Mouse (Mus musculus) Patski (cell line): ENCODE measurements around the gene Carm1. TPM values are rescaled to one million over a fixed set of nuclear protein-coding genes. Genes with fewer than 3 reads are reported as not detected.
A peak's percentile ranks its signal among the peaks of the same experiment; 100 is the strongest.

Experiments
- ATAC-seq: fragments of 100-300 bp; one replicate; pipeline ENCODE4 v1.8.0; 2021
- CTCF ChIA-PET: fragments of 350-600 bp; sonication (Branson Sonifier 250); formaldehyde crosslinking; loops from one replicate; lab custom pipeline; 2022; ENCODE audit warnings: inconsistent platforms; lab: Charles Lee
- POLR2A ChIA-PET: fragments of 350-600 bp; sonication (Branson Sonifier 250); formaldehyde crosslinking; loops from one replicate; lab custom pipeline; 2022; ENCODE audit warnings: antibody characterized with exemption, inconsistent platforms; lab: Charles Lee
- DNase-seq: peaks from one replicate; pipeline ENCODE4 v3.0.0-alpha.2; 2011; ENCODE audit warnings: low read depth, low spot score
- H3K27me3 ChIP-seq: fragments of 371-371 bp; one replicate; pipeline ENCODE4 v1.5.1; 2021
- CTCF ChIP-seq: fragments of 100-300 bp; IDR thresholded peaks from one replicate; pipeline ENCODE4 v1.5.1; 2021
- in situ Hi-C: fragments of 300-500 bp; cut with MboI; formaldehyde crosslinking; loops from 3 replicates; pipeline ENCODE4 v1.11.1; 2018; ENCODE audit warnings: low pct_unique_long_range_greater_than_20kb, mixed read lengths
- polyA plus RNA-seq: library from polyadenylated mRNA; unstranded; gene quantifications from one replicate; pipeline ENCODE4 v1.2.3, GENCODE M21; 2021

Gene Carm1
- polyA plus RNA-seq, 1 experiment from 2014 or later = 61.7 TPM

- in situ Hi-C loops = no loop called here
- no peaks in the 10 kb centered on the region for H3K27me3 ChIP-seq
- ChIA-PET POLR2A (interaction anchor here (1.5 kb wide), 1 partner anchor 10 kb away, joined by 5 read pairs; no protein-coding TSS in a partner anchor), CTCF (interaction anchor here (0.7 to 1.1 kb wide), 3 partner anchors 8 to 44 kb away, joined by 3 read pairs; no protein-coding TSS in a partner anchor)
- no peak for ATAC-seq
- peak; percentile 67 for TF ChIP-seq CTCF
- no peak for DNase-seq
These were observed 79.9 kb downstream of the Carm1 start for GRCm38 (mm10) chr9:21626571-21626970.

- DNase-seq (no peak), ATAC-seq (no peak)
- in situ Hi-C loops = no loop called here
- no peaks in the 10 kb centered on the region for H3K27me3 ChIP-seq
- CTCF ChIA-PET = interaction anchor here (1.0 to 2.3 kb wide), 4 partner anchors 9 to 54 kb away, joined by 3 to 9 read pairs (median 3); no protein-coding TSS in a partner anchor
- POLR2A ChIA-PET = interaction anchor here (0.7 to 1.5 kb wide), 2 partner anchors 9 to 201 kb away, joined by 5 to 6 read pairs; no protein-coding TSS in a partner anchor
- TF ChIP-seq CTCF = no peak
These were observed 80.6 kb downstream of the Carm1 start for GRCm38 (mm10) chr9:21627145-21627795.

DNA sequence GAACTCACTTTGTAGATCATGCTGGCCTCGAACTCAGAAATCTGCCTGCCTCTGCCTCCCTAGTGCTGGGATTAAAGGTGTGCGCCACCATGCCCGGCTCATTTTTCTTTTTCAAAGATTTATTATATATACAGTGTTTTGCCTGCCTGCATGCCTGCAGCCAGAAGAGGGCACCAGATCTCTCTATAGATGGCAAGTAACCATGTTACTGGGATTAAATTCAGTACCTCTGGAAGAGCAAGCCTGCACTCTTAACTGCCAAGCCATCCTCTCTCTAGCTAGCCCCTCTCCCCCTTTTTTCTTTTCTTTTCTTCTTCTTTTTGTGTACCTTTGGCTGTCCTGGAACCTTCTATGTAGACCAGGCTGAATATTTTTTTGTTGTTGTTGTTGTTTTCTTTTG lies 84.0 kb downstream of the Carm1 start:
- peak; percentile 39 for ATAC-seq
- TF ChIP-seq CTCF = no peak
- H3K27me3 ChIP-seq = no peaks in the 10 kb centered on the region
- DNase-seq = no peak
- ChIA-PET POLR2A (no interaction called here), CTCF (interaction anchor here (0.9 to 1.4 kb wide), 5 partner anchors 17 to 154 kb away, joined by 3 to 7 read pairs (median 3); no protein-coding TSS in a partner anchor)
- in situ Hi-C loops = no loop called here

GRCm38 (mm10) chr9:21633106-21633505 lies 86.4 kb downstream of the Carm1 start:
- ATAC-seq (no peak), DNase-seq (no peak)
- in situ Hi-C loops = no loop called here
- no peaks in the 10 kb centered on the region for H3K27me3 ChIP-seq
- TF ChIP-seq CTCF = no peak
- ChIA-PET POLR2A (no interaction called here), CTCF (interaction anchor here (1.2 to 1.8 kb wide), 2 partner anchors 12 to 13 kb away, joined by 3 to 6 read pairs; no protein-coding TSS in a partner anchor)

- no peak for ATAC-seq
- no peak for TF ChIP-seq CTCF
- ChIA-PET POLR2A (interaction anchor here (0.6 to 1.4 kb wide), 2 partner anchors 8 to 14 kb away, joined by 5 read pairs; no protein-coding TSS in a partner anchor), CTCF (interaction anchor here (1.0 to 1.3 kb wide), 2 partner anchors 10 to 12 kb away, joined by 3 read pairs; no protein-coding TSS in a partner anchor)
- no peak for DNase-seq
- no peaks in the 10 kb centered on the region for H3K27me3 ChIP-seq
- in situ Hi-C loops = no loop called here
These were observed 88.9 kb downstream of the Carm1 start for GRCm38 (mm10) chr9:21635639-21636038.

DNA sequence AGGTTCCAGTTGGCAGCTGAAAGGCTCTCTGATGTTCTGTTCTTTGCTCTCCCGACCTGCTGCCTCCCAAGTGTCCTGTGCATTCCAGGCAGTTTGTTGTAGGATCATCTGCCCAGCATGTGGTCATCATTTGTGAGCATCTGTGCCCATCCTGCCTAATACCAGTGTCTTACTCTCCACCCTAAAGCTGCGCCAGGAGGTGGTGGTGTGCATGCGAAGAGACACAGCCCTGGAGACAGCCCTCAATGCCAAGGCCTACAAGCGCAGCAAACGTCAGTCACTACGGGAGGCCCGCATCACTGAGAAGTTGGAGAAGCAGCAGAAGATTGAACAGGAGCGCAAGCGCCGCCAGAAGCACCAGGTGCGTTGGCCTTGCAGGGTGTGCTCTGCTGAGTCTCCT lies 92.3 kb downstream of the Carm1 start:
- DNase-seq (no peak), ATAC-seq (no peak)
- no peak for TF ChIP-seq CTCF
- in situ Hi-C loops = no loop called here
- ChIA-PET CTCF (no interaction called here), POLR2A (interaction anchor here (0.7 kb wide), 1 partner anchor 90 kb away, joined by 4 read pairs; no protein-coding TSS in a partner anchor)
- no peaks in the 10 kb centered on the region for H3K27me3 ChIP-seq

Other genes with a start within 250 kb of the Carm1 start
- not detected for gene Ap1m2, start 234.6 kb upstream of the Carm1 start, polyA plus RNA-seq
- 245 TPM for gene Slc44a2, start 226.2 kb upstream of the Carm1 start, polyA plus RNA-seq
- gene Ilf3, start 179.0 kb upstream of the Carm1 start, polyA plus RNA-seq = 110 TPM
- 30.2 TPM for gene Qtrt1, start 135.1 kb upstream of the Carm1 start, polyA plus RNA-seq
- 75.2 TPM for gene Dnm2, start 122.0 kb upstream of the Carm1 start, polyA plus RNA-seq
- 63.0 TPM for gene Tmed1, start 36.6 kb upstream of the Carm1 start, polyA plus RNA-seq
- not detected for gene AB124611, start 20.7 kb upstream of the Carm1 start, polyA plus RNA-seq
- 38.9 TPM for gene Timm29, start 45.8 kb downstream of the Carm1 start, polyA plus RNA-seq
- gene Yipf2, start 45.9 kb downstream of the Carm1 start, polyA plus RNA-seq = 39.0 TPM
- 89.3 TPM for gene Smarca4, start 69.3 kb downstream of the Carm1 start, polyA plus RNA-seq
- 38.4 TPM for gene Ldlr, start 176.6 kb downstream of the Carm1 start, polyA plus RNA-seq
- 38.3 TPM for gene Spc24, start 213.4 kb downstream of the Carm1 start, polyA plus RNA-seq